Mouse (Mus musculus) ES-E14 (cell line): Measurements from ENCODE around the gene Mrps23. TPM values are rescaled to one million over a fixed set of nuclear protein-coding genes. Genes with fewer than 3 reads are reported as not detected.

Source experiments
- DNase-seq: peaks from one replicate; pipeline ENCODE4 v3.0.0-alpha.2; 2013; ENCODE audit warnings: low read depth, low spot score
- H3K27ac ChIP-seq: 2 replicates; pipeline ENCODE4 v1.5.1; 2012; ENCODE audit warnings: low read depth, mild to moderate bottlenecking, low read length, moderate library complexity, mixed read lengths; ENCODE audit not compliant: poor library complexity, insufficient read depth, severe bottlenecking
- H3K36me3 ChIP-seq: 2 replicates; pipeline ENCODE4 v1.6.1; 2012; ENCODE audit warnings: mild to moderate bottlenecking, low read length, moderate library complexity, mixed read lengths; ENCODE audit not compliant: control insufficient read depth, poor library complexity, insufficient read depth, severe bottlenecking
- H3K4me1 ChIP-seq, 2 experiments: fragments of 150-350 bp in 1 of 2; sonication (generic) in 1 of 2; 2 replicates each; pipeline ENCODE4 v1.6.1; 2012; ENCODE audit warnings: low read length in 2 of 2, mild to moderate bottlenecking in 1 of 2, mixed read lengths in 1 of 2; ENCODE audit not compliant: control insufficient read depth in 2 of 2, insufficient read depth in 2 of 2, poor library complexity in 1 of 2
- H3K4me3 ChIP-seq, 2 experiments: fragments of 150-350 bp in 1 of 2; sonication (generic) in 1 of 2; 2 replicates each; pipeline ENCODE4 v1.5.1; 2012; ENCODE audit warnings: low read length in 2 of 2, low read depth in 1 of 2, mild to moderate bottlenecking in 1 of 2, mixed read lengths in 1 of 2; ENCODE audit not compliant: insufficient read depth in 1 of 2, poor library complexity in 1 of 2, severe bottlenecking in 1 of 2
- H3K9ac ChIP-seq: 2 replicates; pipeline ENCODE4 v1.6.1; 2012; ENCODE audit warnings: low read depth, mild to moderate bottlenecking, low read length, mixed read lengths; ENCODE audit not compliant: poor library complexity, insufficient read depth, severe bottlenecking
- H3K9me3 ChIP-seq: fragments of 150-350 bp; sonication (generic); 2 replicates; pipeline ENCODE4 v1.6.1; 2012; ENCODE audit warnings: low read depth, mild to moderate bottlenecking, low read length; ENCODE audit not compliant: control insufficient read depth, insufficient read depth
- CHD2 ChIP-seq: IDR thresholded peaks from 2 replicates; pipeline ENCODE4 v1.6.1; 2014; ENCODE audit warnings: mild to moderate bottlenecking, low read depth, low read length, inconsistent platforms
- HCFC1 ChIP-seq: IDR thresholded peaks from 2 replicates; pipeline ENCODE4 v1.6.1; 2012; ENCODE audit warnings: low read length, inconsistent platforms, borderline replicate concordance; ENCODE audit not compliant: insufficient read depth
- MAFK ChIP-seq: IDR thresholded peaks from 2 replicates; pipeline ENCODE4 v1.6.1; 2014; ENCODE audit warnings: mild to moderate bottlenecking, low read depth, low read length, inconsistent platforms; ENCODE audit not compliant: insufficient read depth
- ZC3H11A ChIP-seq: IDR thresholded peaks from 2 replicates; pipeline ENCODE4 v1.6.1; 2012; ENCODE audit warnings: low read depth, mild to moderate bottlenecking, inconsistent platforms, low read length, borderline replicate concordance
- ZNF384 ChIP-seq: IDR thresholded peaks from 2 replicates; pipeline ENCODE4 v1.6.1; 2012; ENCODE audit warnings: low read depth, low read length, inconsistent platforms
- in situ Hi-C, 2 experiments: fragments of 600-800 bp; cut with MboI; formaldehyde crosslinking; loops; one replicate each; pipeline ENCODE4 v1.15.1; 2025; ENCODE audit warnings: low sequenced_read_pairs in 2 of 2, inconsistent platforms in 1 of 2; ENCODE audit not compliant: unreplicated experiment in 2 of 2
- total RNA-seq: library from RNA; depleted of rRNA; stranded (reverse); fragments of 300-350 nt; gene quantifications from 2 replicates; pipeline ENCODE4 v1.2.3, GENCODE M21; 2012

Mrps23 gene
- total RNA-seq, 1 experiment: 139 TPM

DNA sequence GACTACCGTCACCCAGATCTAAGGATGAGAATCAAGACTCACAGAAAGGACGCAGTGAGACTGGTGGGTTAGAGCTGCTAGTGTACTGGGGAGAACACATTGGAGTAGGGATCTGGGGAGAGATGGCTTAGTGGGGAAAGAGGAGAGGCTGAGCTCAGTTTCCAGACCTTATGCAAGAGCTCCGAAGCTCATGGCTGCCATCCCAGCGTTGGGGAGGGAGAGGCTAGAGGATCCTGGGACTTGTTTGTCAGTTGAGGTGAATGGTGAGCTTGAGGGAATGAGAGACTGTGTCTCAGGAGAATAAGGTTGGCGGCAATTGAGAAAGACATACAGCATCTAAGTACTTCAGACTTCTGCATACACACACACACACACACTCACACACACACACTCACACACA, 44.4 kb downstream of the Mrps23 start:
- in situ Hi-C loops: no loop called here
- DNase-seq: no peak
- H3K4me3 ChIP-seq: no peak overlapping the region

GRCm38 (mm10) chr11:88250568-88250967, 46.4 kb downstream of the Mrps23 start:
- in situ Hi-C loops: no loop called here
- no peak overlapping the region for H3K4me3 ChIP-seq
- H3K27ac ChIP-seq: no peak overlapping the region
- H3K36me3 ChIP-seq: no peaks in the 10 kb centered on the region
- TF ChIP-seq MAFK: no peak
- TF ChIP-seq HCFC1: no peak
- no peak for TF ChIP-seq ZNF384
- no peak for TF ChIP-seq ZC3H11A
- TF ChIP-seq CHD2: no peak
- peaks cover 0 to 2% of the 10 kb centered on the region in 2 experiments; a peak in 1 of 4 replicates for H3K4me1 ChIP-seq
- H3K9ac ChIP-seq: no peak overlapping the region
- H3K9me3 ChIP-seq: no peaks in the 10 kb centered on the region
- no peak for DNase-seq

More for the DNA sequence above, 44.4 kb downstream of the Mrps23 start:
- no peak overlapping the region for H3K27ac ChIP-seq
- peaks cover 0 to 2% of the 10 kb centered on the region in 2 experiments; a peak in 1 of 4 replicates for H3K4me1 ChIP-seq
- TF ChIP-seq HCFC1 (no peak), ZC3H11A (no peak), ZNF384 (no peak), MAFK (no peak), CHD2 (no peak)
- H3K9ac ChIP-seq: no peak overlapping the region
- H3K36me3 ChIP-seq: no peaks in the 10 kb centered on the region
- no peaks in the 10 kb centered on the region for H3K9me3 ChIP-seq

- H3K9ac ChIP-seq: no peak overlapping the region
- no peak overlapping the region for H3K27ac ChIP-seq
- DNase-seq: no peak
- H3K4me1 ChIP-seq: peaks cover 0 to 2% of the 10 kb centered on the region in 2 experiments; a peak in 1 of 4 replicates
- TF ChIP-seq ZNF384 (no peak), ZC3H11A (no peak), CHD2 (no peak), HCFC1 (no peak), MAFK (no peak)
- in situ Hi-C loops: no loop called here
- no peaks in the 10 kb centered on the region for H3K36me3 ChIP-seq
- H3K4me3 ChIP-seq: no peak overlapping the region
- no peaks in the 10 kb centered on the region for H3K9me3 ChIP-seq
These were observed 47.1 kb downstream of the Mrps23 start for GRCm38 (mm10) chr11:88251295-88251694.

GRCm38 (mm10) chr11:88251972-88252766, 48.0 kb downstream of the Mrps23 start:
- Histone ChIP-seq H3K9ac (no peak overlapping the region), H3K4me3 (no peak overlapping the region), H3K4me1 (peaks cover 0 to 2% of the 10 kb centered on the region in 2 experiments; a peak in 1 of 4 replicates), H3K27ac (no peak overlapping the region), H3K36me3 (no peaks in the 10 kb centered on the region), H3K9me3 (no peaks in the 10 kb centered on the region)
- no peak for TF ChIP-seq CHD2
- no peak for TF ChIP-seq ZNF384
- TF ChIP-seq MAFK: no peak
- peak; percentile 50; the same call in 1 of the 2 replicates for TF ChIP-seq ZC3H11A
- in situ Hi-C loops: no loop called here
- peak; percentile 60 for DNase-seq
